Mouse (Mus musculus): ENCODE data around the gene Areg.

The Areg gene

GRCm38 (mm10) chr5:91176397-91176796 lies 37.0 kb downstream of the Areg start:
- DNase-seq: no peak

GRCm38 (mm10) chr5:91194572-91194971 lies 55.2 kb downstream of the Areg start:
- no peak for DNase-seq

All from kidney, adult 18-20 months (tissue).